Mouse (Mus musculus): Measurements from ENCODE around the gene Chd9. TPM values are rescaled to one million over a fixed set of nuclear protein-coding genes. Genes with fewer than 3 reads are reported as not detected.

The Chd9 gene
- 100 to 1,000 TPM; 183 to 217 TPM for total RNA-seq (2021)

DNA sequence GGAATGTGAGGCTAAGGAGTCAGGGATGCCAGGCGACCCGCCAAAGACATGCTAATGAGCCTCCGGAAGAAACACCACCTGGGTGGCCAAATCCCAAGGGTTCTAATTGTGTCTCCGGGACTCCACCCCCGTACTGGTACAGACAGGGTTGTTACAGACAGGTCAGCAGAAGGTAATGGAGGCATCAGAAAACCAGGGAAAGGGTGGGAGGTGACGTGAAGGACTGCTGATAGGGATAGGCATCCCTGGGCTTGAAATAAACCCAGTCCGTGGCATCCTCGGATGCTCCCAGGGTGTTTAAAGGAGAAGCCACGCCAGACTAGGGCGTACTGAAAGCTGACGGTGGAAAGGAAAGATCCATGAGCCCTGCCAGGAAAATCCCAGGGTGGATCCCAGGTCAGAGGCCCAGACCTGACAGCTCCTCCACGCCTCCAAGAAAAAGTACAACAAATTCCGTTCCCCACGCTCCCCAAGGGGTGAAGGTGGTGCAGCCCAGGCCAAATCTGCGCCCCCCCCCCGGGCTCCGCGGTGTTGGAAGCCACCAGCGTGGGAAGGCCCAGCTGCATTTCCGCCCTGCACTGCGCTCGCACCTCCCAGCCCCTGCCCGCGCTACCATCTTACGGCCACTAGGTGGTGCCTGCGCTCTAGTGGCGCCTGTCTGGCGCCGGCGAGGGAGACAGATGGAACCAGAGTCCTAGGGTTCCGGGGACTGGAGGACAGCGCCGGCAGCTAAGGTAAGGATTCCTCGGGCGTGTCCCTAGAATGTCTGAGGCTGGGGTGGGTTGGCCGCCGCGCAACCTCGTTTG, at the start of gene Chd9:
Gene Chd9 (plus strand): TSS at position 172 of the 806 bp plus-strand sequence.
- DNase-seq (ENCODE audit: low spot score in 2 of 2) = peak; percentile 97 to 98
- intact Hi-C loops (cut with DNase I) = loop anchor here (1.0 to 2.0 kb wide), 5 partner anchors 40 to 192 kb away; no protein-coding TSS in a partner anchor

DNA sequence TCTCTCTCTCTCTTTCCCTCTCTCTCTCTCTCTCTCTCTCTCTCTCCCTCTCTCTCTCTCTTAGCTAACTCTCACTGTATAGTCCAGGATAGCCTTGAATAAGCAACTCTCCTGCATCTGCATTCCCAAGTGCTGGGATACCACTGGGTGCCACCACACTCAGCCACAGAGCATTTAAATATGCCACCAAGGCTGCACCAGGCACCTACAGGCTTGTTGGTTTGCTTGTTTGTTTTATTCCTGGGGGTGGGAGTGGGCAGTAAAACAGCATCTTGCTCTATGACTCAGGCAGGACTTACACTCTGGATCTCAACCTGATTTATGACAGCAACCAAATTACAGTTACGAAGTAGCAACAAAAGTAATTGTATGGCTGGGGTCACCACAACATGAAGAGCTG, 36.5 kb upstream of the Chd9 start:
- intact Hi-C loops (cut with DNase I) = loop anchor here (2.0 to 10.0 kb wide), 2 partner anchors 447 to 941 kb away; partner anchors contain the start of gene Tox3
- no peak for DNase-seq (ENCODE audit: low spot score in 2 of 2)

DNA sequence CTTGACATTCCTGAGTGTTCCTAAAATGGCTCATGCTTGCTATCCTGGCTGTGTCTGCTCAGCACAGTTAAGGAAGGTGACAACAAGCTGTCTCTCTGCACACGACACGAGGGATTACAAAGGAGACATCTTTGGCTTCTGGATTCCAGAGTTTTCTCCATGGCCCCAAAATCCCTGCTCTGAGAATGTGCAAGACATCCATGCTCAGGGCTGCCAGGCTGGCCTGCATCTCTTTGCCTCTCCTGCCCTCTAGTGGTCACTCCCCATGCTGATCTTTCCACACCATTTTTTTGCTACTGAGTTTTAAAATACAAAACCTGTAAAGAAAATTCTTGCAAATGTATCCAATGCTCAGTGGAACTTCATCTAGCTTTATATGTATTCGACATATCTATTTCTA, 34.4 kb upstream of the Chd9 start:
- DNase-seq (ENCODE audit: low spot score in 2 of 2) = peak; percentile 75 to 81
- intact Hi-C loops (cut with DNase I) = loop anchor here (1.0 to 10.0 kb wide), 3 partner anchors 449 to 943 kb away; partner anchors contain the start of gene Tox3

DNA sequence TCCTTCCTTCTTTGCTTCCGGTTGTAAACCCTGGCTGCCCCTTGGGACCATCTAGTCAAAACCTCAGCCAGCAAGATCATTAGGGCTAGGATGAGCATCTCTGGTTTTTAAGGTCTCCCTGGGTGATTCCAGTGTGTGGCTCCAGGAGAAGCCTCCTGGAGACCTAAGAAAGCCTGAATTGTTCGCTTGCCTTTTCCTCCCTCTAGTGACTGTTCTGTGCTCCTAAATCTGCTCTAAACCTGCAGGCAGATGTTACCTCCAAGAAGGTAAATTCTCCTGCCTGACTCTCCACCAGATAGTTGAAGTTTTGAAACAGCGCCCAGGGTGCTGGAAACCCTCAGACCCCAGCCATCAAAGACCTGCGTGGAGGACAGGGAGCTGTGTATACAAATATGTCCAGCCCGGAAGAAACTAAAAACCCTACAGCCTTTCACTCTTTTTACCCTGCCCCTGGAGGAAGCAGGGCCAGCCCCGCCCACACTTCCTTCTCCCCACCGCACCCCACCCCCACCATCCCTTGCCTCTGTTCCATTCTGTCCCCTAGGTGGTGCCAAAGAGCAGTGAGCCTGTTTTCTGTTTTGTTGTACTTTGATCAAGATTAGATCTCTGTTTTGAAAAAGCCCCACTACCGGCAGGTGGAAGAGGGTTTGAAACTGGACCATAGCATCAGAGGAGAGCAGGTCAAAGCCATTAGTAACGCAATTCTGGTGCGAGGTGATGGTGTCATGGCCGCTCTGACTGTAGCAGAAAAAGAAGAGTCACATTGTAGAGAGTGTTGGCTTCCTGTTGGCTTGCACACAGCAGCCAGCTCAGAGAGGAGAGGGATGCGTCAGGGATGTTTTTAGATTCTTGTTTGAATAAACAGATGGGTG, 32.9 kb upstream of the Chd9 start:
- peak; percentile 16 to 48 for DNase-seq (ENCODE audit: low spot score in 2 of 2)
- intact Hi-C loops (cut with DNase I) = loop anchor here (10.0 kb wide), 1 partner anchor 450 kb away; the partner anchor contains the start of gene Tox3

DNA sequence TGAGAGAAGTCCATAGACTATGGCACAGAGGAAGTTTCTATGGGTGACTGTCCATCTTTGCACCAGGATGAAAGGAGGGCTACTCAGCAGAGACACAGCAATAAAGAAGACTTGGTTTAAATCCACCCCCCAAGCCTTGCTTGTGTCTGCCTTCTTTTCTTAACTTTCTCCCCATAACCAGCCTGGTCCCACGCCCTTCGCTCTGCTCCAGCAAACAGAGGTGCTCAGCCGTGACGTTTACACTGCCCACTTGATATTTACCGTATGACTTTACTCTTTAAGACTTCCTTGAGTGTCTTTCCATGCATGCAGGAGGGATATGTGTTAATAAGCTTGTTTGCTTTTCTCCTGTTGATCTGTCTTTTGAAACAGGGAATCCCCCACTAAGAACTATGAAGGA, 28.7 kb upstream of the Chd9 start:
- no peak for DNase-seq (ENCODE audit: low spot score in 2 of 2)
- intact Hi-C loops (cut with DNase I) = loop anchor here (10.0 kb wide), 1 partner anchor 455 kb away; the partner anchor contains the start of gene Tox3

DNA sequence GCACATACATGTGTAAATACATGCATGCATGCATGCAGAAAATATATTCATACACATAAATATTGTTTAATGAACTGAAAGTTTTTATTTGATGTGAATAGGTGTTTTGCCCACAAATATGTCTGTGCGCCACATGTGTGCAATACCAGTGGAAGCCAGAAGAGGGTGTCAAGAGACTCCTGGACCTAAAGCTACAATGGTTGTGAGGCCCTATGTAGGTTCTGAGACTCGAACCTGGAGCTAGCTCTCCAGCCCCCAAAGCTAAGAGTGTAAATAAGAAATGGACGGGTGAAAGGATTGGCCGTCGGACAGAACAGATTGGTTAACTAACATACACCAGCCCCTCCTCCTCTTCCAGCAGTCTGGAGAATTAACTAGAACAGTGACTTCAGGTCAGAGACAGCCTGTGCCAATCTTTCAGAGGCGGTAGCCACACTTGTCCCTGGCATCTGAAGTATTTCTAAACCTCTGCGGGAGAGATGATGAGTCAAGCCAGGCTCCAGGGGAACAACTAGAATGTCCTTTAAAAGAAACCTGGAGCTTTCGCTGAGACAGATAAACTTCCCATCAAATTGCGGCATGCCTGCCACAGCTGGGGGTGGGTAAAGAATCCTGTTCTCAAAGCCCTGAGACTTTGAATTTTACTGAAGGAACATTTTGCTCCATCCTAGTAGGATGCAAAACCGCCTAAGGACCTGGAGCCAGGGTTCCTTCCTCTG, 14.4 kb upstream of the Chd9 start:
- DNase-seq (ENCODE audit: low spot score in 2 of 2) = no peak
- intact Hi-C loops (cut with DNase I) = no loop called here

DNA sequence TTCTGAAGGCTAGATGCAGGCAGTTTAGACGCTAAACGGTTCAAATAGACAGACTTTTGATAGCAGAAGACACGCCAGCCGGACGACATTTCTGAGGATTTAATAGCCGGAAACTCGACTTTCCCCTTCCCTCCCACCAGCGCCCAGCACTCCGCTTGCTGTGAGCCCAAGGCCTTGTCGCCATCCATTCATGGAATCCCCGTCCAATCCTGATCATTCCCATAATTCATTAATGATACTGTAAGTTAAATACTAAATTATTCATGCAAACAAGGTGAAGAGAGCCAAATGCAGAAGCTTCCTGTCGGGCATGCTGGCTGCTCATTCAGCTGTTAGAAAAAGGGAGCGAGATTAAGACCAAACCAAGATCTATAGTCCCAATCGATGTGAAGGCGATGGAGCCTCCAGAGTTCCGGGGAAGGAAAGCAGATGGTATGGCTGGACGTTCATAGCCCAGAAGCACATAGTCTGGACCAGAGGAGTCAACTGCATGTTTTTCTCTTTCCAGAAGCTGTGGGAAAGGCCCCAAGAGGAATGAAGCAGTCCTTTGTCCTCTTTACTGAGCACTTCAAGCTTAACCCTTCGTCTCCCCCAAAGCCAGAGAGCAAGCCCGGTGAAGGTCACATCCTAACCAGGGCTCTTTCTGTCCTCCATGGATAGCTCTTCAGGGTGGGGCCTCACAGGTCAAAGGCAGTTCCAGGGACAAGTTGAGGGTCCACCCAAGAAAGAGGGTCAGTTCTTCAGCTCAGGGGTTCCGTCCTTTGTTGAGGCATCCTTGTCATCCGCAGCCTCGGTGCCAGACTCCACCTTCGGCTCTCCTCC, 11.9 kb upstream of the Chd9 start:
- intact Hi-C loops (cut with DNase I) = no loop called here
- no peak for DNase-seq (ENCODE audit: low spot score in 2 of 2)

DNA sequence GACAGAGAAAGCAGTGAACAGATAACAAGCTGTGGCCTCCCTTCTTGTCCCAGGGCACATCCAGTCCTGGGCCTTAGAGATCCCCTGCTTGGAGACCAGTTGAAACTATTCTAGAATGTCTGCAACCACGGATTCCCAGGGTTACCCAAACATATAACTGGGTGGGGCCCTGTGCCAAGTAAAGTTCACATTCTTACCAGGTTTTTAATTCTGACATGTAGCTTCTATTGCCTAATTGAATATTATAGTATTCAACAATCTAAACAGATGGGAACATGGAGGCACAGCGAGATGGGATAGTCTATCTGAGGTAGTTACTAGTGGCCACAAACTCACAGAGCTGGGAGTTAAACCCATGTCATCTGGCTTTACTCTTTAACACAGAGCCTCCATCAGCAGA, 10.9 kb upstream of the Chd9 start, which contains the start of gene Gm19935:
Gene Gm19935 (minus strand): TSS at position 101 of the 400 bp plus-strand sequence.
- no peak for DNase-seq (ENCODE audit: low spot score in 2 of 2)
- intact Hi-C loops (cut with DNase I) = no loop called here

DNA sequence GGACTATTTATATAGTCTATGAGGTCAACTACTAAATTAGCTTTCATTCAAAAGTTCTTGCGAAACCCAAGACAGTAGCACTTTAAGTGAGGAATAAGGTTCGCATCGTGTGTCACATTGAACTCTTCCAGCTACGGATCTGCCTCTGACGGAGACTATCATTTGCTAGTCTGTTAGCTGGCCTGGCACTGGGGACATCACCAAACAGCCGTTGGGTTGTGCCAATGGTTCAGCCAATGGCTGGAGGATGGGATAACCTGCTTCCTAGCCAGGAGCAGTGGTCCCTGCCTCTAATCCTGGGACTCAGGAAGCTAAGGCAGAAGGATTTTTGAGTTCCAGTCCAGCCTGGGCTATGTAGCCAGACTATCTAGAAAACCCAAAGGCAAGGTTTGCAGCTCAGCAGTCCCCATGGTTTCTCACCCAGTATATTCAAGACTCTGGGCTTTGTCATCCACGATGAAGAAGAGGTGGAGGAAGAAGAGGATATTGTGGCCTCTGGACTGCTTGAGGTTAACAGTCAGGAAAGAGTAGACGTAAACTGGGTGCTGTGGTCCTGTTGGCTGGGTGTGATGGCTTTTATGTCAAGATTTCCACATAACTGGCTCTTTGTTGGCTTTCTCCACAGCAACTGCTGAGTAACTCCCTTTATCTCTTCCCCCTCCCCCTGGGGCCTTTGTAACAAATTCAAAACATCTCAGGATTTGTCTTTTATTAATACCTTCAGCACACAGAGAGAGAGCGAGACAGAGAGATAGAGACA, 8.4 kb upstream of the Chd9 start:
- DNase-seq (ENCODE audit: low spot score in 2 of 2) = no peak
- intact Hi-C loops (cut with DNase I) = no loop called here

DNA sequence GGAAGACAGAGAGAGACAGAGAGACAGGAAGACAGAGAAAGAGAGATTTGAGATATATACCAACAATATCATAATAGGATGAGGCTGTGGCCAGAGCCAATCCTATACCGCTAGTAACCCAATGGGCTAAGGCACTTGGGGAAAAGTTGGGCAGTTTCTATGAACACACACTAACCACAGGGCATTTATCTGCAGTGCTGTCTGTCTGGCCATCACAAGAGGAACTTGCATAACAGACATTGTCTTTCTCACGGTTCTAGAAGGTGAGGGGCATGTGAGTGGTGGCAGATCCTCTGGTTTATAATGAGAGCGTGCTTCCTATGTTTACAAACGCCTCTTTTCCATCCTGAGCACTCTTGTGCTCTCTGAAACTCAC, 7.8 kb upstream of the Chd9 start:
- intact Hi-C loops (cut with DNase I) = no loop called here

DNA sequence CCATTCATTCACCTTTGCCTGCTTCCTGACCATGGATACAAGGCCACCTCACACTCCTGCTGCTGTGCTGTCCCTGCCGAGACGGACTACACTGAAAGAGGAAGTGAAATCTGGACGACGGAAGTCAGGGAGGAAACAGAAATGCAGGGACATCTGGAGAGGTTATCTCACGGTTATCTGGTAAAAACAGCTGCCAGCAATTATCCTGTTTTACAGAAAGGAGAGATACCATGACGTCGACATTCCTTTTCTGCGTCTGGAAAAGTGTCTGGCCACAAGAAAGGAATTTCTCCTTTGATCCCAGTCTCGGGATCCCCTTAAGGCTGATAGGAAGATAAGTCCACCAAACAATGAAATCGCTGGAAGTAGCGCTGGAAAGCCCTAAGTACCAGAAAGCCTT, 5.7 kb upstream of the Chd9 start:
- intact Hi-C loops (cut with DNase I) = no loop called here
- DNase-seq (ENCODE audit: low spot score in 2 of 2) = no peak

More for the DNA sequence above, 7.8 kb upstream of the Chd9 start:
- DNase-seq (ENCODE audit: low spot score in 2 of 2) = no peak

DNA sequence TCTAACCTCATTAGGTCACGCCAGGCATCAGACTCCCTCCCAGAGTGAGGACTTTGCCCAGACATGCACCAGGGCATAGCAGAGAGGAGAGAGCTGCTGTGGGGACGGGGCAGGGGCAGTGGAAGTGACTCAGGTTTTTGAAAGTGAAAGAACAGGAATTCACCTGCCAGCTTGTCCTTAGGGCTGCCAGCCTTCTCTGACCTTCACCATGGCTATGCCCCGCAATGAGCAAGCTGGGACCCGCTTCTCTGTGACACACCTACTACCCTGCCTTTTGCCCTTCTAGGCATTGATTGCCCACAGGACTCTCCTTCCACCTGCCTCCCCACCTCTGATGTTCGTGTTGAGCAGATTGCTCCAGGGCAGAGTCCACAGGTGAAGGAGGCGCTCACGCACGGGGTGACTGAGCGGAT, 2.7 kb upstream of the Chd9 start:
- intact Hi-C loops (cut with DNase I) = no loop called here
- no peak for DNase-seq (ENCODE audit: low spot score in 2 of 2)

DNA sequence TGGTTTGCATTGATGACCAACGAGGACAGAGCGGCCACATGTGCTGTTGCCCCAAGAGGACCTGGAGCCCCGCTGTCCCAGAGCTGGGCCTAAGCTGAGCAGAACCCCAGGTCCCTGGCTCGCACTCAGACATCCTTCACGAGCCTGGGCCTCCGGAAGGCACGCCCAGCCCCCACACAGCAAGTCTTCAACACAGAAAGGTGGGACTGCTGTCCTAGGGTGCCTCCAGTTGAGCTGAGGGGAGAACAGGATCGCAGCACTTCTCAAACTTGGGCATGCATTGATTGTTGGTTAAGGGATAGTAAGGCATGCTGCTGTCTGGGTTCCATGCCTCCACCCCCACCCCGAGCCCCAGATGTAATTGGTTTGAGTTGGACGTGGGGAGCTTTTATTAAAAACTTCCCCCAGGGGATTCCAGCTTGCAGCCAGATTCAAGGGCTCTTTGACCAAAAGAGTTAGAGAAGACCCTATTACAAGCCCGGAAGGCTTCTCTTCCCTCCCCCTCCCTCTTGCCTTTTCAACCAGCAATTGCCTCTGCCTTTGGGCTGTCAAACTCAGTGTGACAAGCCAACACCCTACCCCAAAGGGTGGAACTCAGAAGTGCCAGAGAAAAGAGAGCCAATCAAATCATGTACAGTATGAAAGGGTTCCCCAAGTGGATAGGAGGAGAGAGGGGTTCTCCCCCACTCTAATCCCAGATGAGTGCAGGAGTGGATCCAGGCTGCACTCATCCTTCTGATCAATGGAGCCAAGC, 1.0 kb downstream of the Chd9 start:
- peak; percentile 24 to 29 for DNase-seq (ENCODE audit: low spot score in 2 of 2)
- intact Hi-C loops (cut with DNase I) = loop anchor here (1.0 to 2.0 kb wide), 5 partner anchors 40 to 192 kb away; no protein-coding TSS in a partner anchor

DNA sequence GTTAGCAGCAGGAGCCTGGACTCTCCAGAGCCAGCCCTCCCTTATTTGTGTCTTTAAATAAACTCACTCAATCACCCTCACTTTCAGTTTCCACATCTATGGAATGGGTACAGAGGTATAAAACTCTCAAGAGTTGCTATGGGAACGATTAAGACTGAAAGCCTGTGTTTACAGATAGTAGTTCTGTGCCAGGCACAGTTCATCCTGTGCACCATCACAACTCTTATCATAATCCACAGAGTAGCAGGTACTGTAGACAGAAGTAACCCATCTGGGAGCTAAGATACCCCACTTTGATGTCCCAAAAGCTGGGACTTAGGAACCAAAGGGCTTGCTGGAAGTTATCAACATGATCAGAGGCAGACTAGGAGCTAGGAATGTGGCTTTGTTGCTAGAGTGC, 1.7 kb downstream of the Chd9 start:
- intact Hi-C loops (cut with DNase I) = loop anchor here (2.0 kb wide), 3 partner anchors 39 to 191 kb away; no protein-coding TSS in a partner anchor
- no peak for DNase-seq (ENCODE audit: low spot score in 2 of 2)

DNA sequence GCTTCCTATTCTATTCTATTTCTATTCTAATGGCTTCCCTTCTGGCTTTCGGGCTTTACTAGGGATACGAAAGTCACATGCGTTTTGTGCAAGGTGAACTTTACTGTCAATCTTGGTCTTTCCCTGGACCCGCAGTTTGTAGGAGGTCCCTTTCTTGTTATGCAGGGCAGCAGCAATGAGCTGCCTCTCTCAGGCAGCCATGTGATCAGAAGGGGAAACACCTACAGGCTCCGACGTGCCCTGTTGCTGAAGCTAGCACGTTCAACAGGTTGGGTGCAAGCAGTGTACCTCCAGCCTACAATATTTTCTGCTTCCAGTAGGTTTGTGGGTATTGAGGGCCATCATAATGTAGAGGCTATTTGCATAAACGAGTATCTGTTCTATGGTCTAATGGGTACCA, 2.8 kb downstream of the Chd9 start:
- intact Hi-C loops (cut with DNase I) = no loop called here
- no peak for DNase-seq (ENCODE audit: low spot score in 2 of 2)

DNA sequence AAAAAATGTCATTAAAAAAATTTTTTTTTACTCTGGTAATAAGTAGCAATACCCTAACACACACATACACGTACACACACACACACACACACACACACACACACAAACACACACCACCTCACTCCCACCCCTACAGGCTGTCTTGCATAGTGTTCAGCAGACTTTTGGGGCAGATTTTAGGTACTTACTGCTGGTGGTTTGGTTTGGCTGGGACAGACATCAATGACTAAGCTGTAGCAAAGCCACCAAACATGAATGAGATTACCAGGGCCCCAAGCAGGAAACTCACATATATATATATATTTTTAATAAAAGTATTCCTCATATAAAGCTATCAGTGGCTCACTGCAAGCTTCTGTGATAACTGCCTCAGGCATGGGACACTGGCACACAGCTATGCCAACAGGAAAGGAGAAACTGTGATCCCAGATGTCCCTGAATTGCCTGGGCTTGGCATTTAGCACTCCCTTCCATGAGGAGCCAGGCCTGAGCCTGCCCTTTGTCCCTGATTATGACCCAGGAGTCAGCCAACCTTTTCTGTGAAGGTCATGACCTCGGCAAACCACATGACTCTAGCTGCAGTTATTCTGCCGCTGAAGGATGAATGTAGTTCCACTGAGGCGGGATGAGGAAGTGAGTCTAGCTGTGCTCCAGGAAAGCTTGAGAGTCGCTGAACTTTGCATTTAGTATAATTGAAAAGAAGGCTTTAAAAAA, 4.6 kb downstream of the Chd9 start:
- no peak for DNase-seq (ENCODE audit: low spot score in 2 of 2)
- intact Hi-C loops (cut with DNase I) = no loop called here

Measured in left cerebral cortex, postnatal 36 days (tissue).